Mouse (Mus musculus) T-helper 17 cell (primary cell): ENCODE results near the gene Map3k7cl.

Source experiments
- in situ Hi-C, 2 experiments: fragments of 300-600 bp; cut with MboI, MseI; formaldehyde crosslinking; loops; 1 replicate in 1 of 2; 2 replicates in 1 of 2; pipeline ENCODE4 v1.15.1; 2025; ENCODE audit warnings: high pct_unique_total_duplicates in 2 of 2

Gene Map3k7cl

GRCm38 (mm10) chr16:87582776-87583175 is 29.6 kb downstream of the Map3k7cl start:
- in situ Hi-C loops = no loop called here

- in situ Hi-C loops = no loop called here
These were observed 31.5 kb downstream of the Map3k7cl start for GRCm38 (mm10) chr16:87584618-87585017.

- in situ Hi-C loops = no loop called here
These were observed 32.6 kb downstream of the Map3k7cl start for GRCm38 (mm10) chr16:87585548-87586262.

- in situ Hi-C loops = no loop called here
These were observed 34.7 kb downstream of the Map3k7cl start for GRCm38 (mm10) chr16:87587843-87588242.

DNA sequence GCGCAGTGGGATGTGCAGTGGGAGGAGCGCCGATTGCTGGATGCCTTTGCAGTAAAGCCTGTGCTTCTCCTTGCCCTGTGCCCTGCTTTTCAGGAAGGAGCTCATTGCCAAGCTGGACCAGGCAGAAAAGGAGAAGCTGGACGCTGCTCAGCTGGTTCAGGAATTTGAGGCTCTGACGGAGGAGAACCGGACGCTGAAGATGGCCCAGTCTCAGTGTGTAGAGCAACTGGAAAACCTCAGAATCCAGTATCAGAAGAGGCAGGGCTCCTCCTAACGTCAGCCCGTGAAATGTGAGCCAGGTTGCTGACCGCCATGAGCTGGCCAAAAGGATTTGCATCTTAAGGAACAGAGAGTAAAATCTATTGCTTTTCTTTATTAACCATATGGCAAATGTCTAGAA is 41.0 kb downstream of the Map3k7cl start:
- in situ Hi-C loops = loop anchor here in 1 of 2 experiments (5.0 kb wide), 1 partner anchor 158 kb away; no protein-coding TSS in a partner anchor

- in situ Hi-C loops = loop anchor here in 1 of 2 experiments (5.0 kb wide), 1 partner anchor 147 kb away; no protein-coding TSS in a partner anchor
These were observed 42.0 kb downstream of the Map3k7cl start for GRCm38 (mm10) chr16:87595149-87595548.

DNA sequence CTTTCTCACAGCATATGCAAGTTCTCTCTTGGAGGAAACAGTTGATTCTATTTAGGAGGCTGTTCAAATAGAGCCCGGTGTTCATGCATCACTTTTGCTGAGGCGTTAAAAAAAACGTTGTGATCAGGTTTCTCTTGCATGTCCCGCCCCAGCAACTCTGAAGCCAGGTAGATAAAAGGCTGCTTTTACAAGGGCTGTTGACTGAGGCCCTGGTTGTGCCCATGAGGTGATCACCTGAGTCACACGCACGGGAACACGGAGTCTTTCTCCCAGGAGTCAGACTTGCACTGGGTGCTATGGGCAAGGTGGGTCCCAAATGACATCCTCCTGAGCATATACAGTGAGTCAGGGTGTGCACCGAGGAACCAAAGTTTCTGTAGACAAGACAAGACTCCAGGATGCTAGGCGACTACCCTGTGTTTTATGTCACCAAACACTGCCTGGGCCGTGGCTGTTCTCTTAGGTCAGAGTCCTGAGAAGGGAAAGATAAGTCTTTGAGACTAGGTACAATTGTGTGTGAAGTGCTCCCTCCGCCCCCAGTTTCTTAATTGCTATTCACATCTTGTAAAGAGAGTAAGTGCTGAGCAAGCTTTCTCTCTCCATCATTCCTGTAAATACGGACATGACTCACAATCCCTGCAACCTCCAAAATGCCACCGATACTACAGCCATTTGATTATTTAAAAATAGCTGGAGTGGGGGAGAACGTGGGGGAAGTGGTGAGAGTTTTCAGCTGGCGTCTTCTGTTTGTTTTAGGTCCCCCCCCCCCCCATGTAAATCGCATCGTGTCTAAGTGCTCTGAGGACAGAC is 49.8 kb downstream of the Map3k7cl start:
- in situ Hi-C loops = no loop called here

DNA sequence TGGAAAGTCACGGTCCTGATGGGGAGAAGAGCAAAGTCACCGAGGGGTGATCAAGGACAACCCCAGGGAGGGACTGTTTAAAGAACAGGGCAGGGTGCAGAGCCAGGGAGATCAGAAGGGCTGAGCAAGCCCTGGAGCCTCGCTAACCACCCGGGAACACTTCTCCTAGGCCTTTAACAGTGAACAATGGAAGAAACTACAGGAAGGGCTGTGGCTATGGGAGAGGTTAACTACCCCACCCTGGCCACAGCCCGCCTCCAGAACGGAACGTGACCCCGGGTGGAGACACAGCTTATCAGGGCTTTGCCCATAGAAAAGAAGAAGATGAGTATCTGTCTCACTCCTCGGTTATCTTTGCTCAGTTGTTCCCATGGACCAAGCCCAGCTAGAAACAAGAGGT is 50.9 kb downstream of the Map3k7cl start:
- in situ Hi-C loops = no loop called here

GRCm38 (mm10) chr16:87604883-87605282 is 51.8 kb downstream of the Map3k7cl start:
- in situ Hi-C loops = loop anchor here in 1 of 2 experiments (5.0 kb wide), 1 partner anchor 47 kb away; no protein-coding TSS in a partner anchor

DNA sequence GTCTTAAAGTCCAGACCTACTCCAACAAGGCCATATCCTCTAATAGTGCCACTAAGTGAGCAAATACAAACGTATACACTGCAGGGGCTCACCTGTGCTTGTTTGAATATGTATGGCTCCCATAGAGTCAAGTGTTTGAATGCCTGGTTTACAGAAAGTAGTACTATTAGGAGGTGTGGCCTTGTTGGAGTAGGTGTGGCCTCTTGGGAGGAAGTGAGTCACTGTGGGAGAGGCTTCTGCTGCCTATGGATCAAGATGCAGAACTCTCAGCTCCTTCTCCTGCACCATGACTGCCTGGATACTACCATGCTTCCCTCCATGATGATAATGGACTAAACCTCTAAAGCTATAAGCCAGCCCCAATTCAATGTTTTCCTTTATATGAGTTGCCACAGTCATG is 54.3 kb downstream of the Map3k7cl start:
- in situ Hi-C loops = loop anchor here in 1 of 2 experiments (5.0 kb wide), 1 partner anchor 45 kb away; no protein-coding TSS in a partner anchor

DNA sequence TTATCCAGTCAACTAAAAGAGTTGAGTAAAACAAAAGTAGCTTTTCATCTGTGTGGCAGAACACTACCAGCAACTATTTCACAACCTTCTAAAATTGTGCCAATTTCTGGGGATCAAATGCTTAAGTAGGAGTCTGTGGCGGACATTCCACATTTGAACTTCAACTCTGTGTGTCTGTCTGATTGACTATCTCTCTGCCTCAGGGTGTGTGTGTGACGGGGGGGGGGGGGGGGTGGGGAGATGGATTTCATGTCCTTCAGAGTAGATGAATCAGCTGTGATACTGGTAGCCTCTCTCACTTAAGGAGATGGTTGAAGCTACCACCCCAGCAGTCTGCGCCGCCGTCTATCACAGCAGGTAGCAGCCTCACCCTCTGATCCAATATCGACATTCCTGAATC is 54.8 kb downstream of the Map3k7cl start:
- in situ Hi-C loops = loop anchor here in 1 of 2 experiments (5.0 kb wide), 1 partner anchor 44 kb away; no protein-coding TSS in a partner anchor

- in situ Hi-C loops = no loop called here
These were observed 57.0 kb downstream of the Map3k7cl start for GRCm38 (mm10) chr16:87610142-87610541.

DNA sequence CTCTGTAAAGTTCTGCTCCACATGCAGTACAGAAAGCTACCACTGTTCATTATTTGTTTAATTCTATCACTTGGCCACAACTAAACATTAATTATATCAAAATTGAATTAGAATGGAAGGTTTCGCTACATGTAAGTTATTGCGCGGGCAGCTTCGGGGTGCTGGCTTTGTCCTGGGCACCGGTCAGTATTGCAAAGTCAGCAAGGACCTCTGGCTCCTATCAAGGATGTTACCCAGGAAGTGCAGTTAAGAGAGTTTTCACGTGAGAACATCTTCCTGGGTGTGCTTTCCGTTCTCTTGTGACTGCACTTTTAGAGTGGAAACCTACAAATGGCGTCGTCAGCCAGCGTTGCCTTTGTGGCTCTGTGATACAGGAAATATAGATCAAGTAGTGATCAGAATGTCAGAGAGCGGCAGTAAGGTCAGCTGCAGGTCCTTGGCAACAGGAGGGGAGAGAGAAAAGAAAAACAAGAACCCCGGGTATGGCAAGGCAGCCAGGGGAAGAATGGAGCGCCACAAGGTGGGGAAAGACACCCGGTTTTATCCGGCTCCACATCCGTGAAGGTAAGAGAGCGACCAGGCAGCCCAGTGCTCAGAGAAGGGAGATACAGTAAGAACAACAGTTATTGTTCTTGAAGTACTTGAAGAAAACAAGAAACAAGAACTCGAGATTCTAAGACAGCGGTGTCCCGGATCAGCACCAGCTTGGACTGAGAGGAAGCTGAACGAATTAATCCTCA is 57.6 kb downstream of the Map3k7cl start:
- in situ Hi-C loops = no loop called here

- in situ Hi-C loops = no loop called here
These were observed 58.3 kb downstream of the Map3k7cl start for GRCm38 (mm10) chr16:87611420-87611819.

GRCm38 (mm10) chr16:87612218-87612838 is 59.2 kb downstream of the Map3k7cl start:
- in situ Hi-C loops = no loop called here

DNA sequence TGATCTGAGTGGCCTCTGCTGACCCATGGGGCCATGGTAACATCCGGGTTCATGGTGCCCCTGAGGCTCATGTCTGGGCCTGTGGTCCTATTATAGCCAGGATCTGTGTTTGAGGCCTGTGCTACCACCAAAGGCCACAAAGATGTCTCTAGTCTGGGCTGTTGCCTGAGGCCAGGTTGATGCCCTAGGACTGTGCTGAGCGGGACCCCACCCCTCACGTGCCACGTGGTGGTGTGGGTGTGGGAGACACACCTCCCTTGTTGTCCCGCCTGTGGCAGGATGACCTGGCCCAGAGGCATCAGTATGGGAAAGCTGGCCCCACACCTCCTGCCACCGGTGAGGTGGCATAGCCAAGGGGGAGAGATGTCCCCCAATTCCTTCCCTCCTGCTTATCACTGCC is 64.2 kb downstream of the Map3k7cl start:
- in situ Hi-C loops = no loop called here

GRCm38 (mm10) chr16:87621246-87621645 is 68.1 kb downstream of the Map3k7cl start:
- in situ Hi-C loops = no loop called here

DNA sequence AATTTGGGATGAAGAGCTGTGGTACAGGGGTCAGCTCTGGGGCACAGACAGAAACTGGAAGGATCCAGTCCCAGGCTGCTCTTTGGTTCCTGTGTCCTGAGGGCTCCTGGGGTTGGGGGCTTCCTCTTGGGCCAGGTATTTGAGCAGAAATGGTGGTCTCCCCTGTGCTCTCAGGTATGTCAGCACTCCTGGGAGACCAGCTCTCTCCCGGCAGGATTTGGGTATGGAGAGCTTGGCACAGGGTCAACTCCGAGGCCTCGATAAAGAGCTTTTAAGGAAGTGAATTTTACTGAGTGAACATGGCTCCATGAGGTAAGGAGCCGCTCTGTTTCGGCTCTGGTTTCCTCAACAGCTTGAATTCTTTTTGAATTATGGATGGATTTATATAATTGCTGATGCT is 70.8 kb downstream of the Map3k7cl start:
- in situ Hi-C loops = no loop called here

GRCm38 (mm10) chr16:87624937-87625336 is 71.8 kb downstream of the Map3k7cl start:
- in situ Hi-C loops = no loop called here

- in situ Hi-C loops = no loop called here
These were observed 72.2 kb downstream of the Map3k7cl start for GRCm38 (mm10) chr16:87625341-87625740.

GRCm38 (mm10) chr16:87625816-87626215 is 72.7 kb downstream of the Map3k7cl start:
- in situ Hi-C loops = no loop called here
